Mouse (Mus musculus) thymus, postnatal 14 days (tissue): ENCODE measurements around the gene Psen2.

ENCODE experiments used
- DNase-seq: peaks from one replicate; pipeline ENCODE4 v3.0.0; 2021

The Psen2 gene

GRCm38 (mm10) chr1:180195703-180196381 is 67.4 kb downstream of the Psen2 start:
- DNase-seq: peak; percentile 98

GRCm38 (mm10) chr1:180194781-180195471 is 68.3 kb downstream of the Psen2 start:
- peak; percentile 63 for DNase-seq

GRCm38 (mm10) chr1:180194048-180194447 is 69.2 kb downstream of the Psen2 start:
- DNase-seq: no peak

GRCm38 (mm10) chr1:180193391-180193935 is 69.8 kb downstream of the Psen2 start:
- DNase-seq: no peak

GRCm38 (mm10) chr1:180192866-180193265 is 70.4 kb downstream of the Psen2 start:
- no peak for DNase-seq

GRCm38 (mm10) chr1:180191651-180192220 is 71.5 kb downstream of the Psen2 start:
- DNase-seq: no peak

GRCm38 (mm10) chr1:180191112-180191511 is 72.1 kb downstream of the Psen2 start:
- no peak for DNase-seq

- no peak for DNase-seq
Measured at GRCm38 (mm10) chr1:180188951-180189350, 74.3 kb downstream of the Psen2 start.

GRCm38 (mm10) chr1:180186371-180186770 is 76.9 kb downstream of the Psen2 start:
- DNase-seq: no peak

- DNase-seq: no peak
Measured at GRCm38 (mm10) chr1:180185877-180186276, 77.4 kb downstream of the Psen2 start.

- DNase-seq: no peak
Measured at GRCm38 (mm10) chr1:180184768-180185167, 78.5 kb downstream of the Psen2 start.

GRCm38 (mm10) chr1:180183525-180184159 is 79.6 kb downstream of the Psen2 start:
- no peak for DNase-seq

GRCm38 (mm10) chr1:180182731-180183130 is 80.5 kb downstream of the Psen2 start:
- DNase-seq: no peak

- DNase-seq: no peak
Measured at GRCm38 (mm10) chr1:180181966-180182319, 81.3 kb downstream of the Psen2 start.

GRCm38 (mm10) chr1:180181304-180181965 is 81.8 kb downstream of the Psen2 start:
- no peak for DNase-seq

- DNase-seq: no peak
Measured at GRCm38 (mm10) chr1:180179840-180180239, 83.4 kb downstream of the Psen2 start.

GRCm38 (mm10) chr1:180179100-180179499 is 84.1 kb downstream of the Psen2 start:
- DNase-seq: no peak

GRCm38 (mm10) chr1:180178340-180178739 is 84.9 kb downstream of the Psen2 start:
- no peak for DNase-seq
